Mouse (Mus musculus) right cerebral cortex, postnatal 10 days (tissue): ENCODE results near the gene Herc4.

Experiments
- DNase-seq, 2 experiments: peaks; one replicate each; pipeline ENCODE4 v3.0.0; 2021; ENCODE audit warnings: low spot score in 2 of 2

The Herc4 gene

GRCm38 (mm10) chr10:63248421-63248820 is 4.8 kb downstream of the Herc4 start:
- DNase-seq, result no peak

GRCm38 (mm10) chr10:63258696-63259095 is 15.1 kb downstream of the Herc4 start:
- DNase-seq, result no peak

GRCm38 (mm10) chr10:63259340-63259739 is 15.7 kb downstream of the Herc4 start:
- DNase-seq, result no peak

- DNase-seq, result no peak
Measured at GRCm38 (mm10) chr10:63267941-63268340, 24.3 kb downstream of the Herc4 start.

- no peak for DNase-seq
Measured at GRCm38 (mm10) chr10:63272401-63272800, 28.8 kb downstream of the Herc4 start.

GRCm38 (mm10) chr10:63272868-63273267 is 29.3 kb downstream of the Herc4 start:
- DNase-seq, result no peak

GRCm38 (mm10) chr10:63277010-63277409 is 33.4 kb downstream of the Herc4 start:
- no peak for DNase-seq

GRCm38 (mm10) chr10:63279851-63280250 is 36.2 kb downstream of the Herc4 start:
- no peak for DNase-seq

- no peak for DNase-seq
Measured at GRCm38 (mm10) chr10:63282417-63282816, 38.8 kb downstream of the Herc4 start.

- no peak for DNase-seq
Measured at GRCm38 (mm10) chr10:63282846-63283245, 39.2 kb downstream of the Herc4 start.

GRCm38 (mm10) chr10:63302356-63302755 is 58.7 kb downstream of the Herc4 start:
- DNase-seq, result no peak

- peak; percentile 76 to 84 for DNase-seq
Measured at GRCm38 (mm10) chr10:63308582-63309366, 65.2 kb downstream of the Herc4 start.

GRCm38 (mm10) chr10:63313726-63314125 is 70.1 kb downstream of the Herc4 start:
- DNase-seq, result no peak

GRCm38 (mm10) chr10:63327091-63327490 is 83.5 kb downstream of the Herc4 start:
- DNase-seq, result no peak

GRCm38 (mm10) chr10:63336901-63337300 is 93.3 kb downstream of the Herc4 start:
- no peak for DNase-seq

GRCm38 (mm10) chr10:63337326-63337725 is 93.7 kb downstream of the Herc4 start:
- no peak for DNase-seq

- peak; percentile 47 to 67 for DNase-seq
Measured at GRCm38 (mm10) chr10:63337951-63338836, 94.6 kb downstream of the Herc4 start.

GRCm38 (mm10) chr10:63338914-63339643 is 95.5 kb downstream of the Herc4 start:
- peak; percentile 89 to 91 for DNase-seq

- no peak for DNase-seq
Measured at GRCm38 (mm10) chr10:63341351-63341750, 97.7 kb downstream of the Herc4 start.

GRCm38 (mm10) chr10:63344751-63345150 is 101.1 kb downstream of the Herc4 start:
- DNase-seq, result no peak

- DNase-seq, result no peak
Measured at GRCm38 (mm10) chr10:63348291-63348690, 104.7 kb downstream of the Herc4 start.

- no peak for DNase-seq
Measured at GRCm38 (mm10) chr10:63350666-63351065, 107.1 kb downstream of the Herc4 start.
